Mouse (Mus musculus) heart, adult 11 months (tissue): ENCODE data around the gene Gm14393.
"Not testable (repeated sequence)": the region's sequence is repeated elsewhere in the genome, so short reads cannot be mapped to it uniquely, and the experiment has no call there.

Source experiments
- DNase-seq: peaks from one replicate; pipeline ENCODE4 v3.0.0; 2022

Gm14393 gene

GRCm38 (mm10) chr2:175067681-175068261 is at the start of gene Gm14393:
Gene Gm14393, minus strand, starts transcription at chr2:175067781.
- DNase-seq, result not testable (repeated sequence)

GRCm38 (mm10) chr2:175044268-175044667 is 23.3 kb downstream of the Gm14393 start:
- DNase-seq, result peak; percentile 87
